Mouse (Mus musculus): Measurements from ENCODE around the gene Galnt2. TPM values are rescaled to one million over a fixed set of nuclear protein-coding genes. Genes with fewer than 3 reads are reported as not detected.
A peak's percentile ranks its signal among the peaks of the same experiment; 100 is the strongest.

The Galnt2 gene
- polyA plus RNA-seq, 1 experiment from 2014 or later: 129 TPM

GRCm38 (mm10) chr8:124379289-124379688 is 148.1 kb downstream of the Galnt2 start:
- TF ChIP-seq CTCF (IDR thresholded peaks at IDR 0.05): no peak
- H3K27me3 ChIP-seq: no peaks in the 10 kb centered on the region
- in situ Hi-C loops (cut with MboI; ENCODE audit: low pct_unique_long_range_greater_than_20kb): no loop called here
- CTCF ChIA-PET: interaction anchor here (1.4 kb wide), 1 partner anchor 11 kb away, joined by 3 read pairs; no protein-coding TSS in a partner anchor
- POLR2A ChIA-PET: no interaction called here
- no peak for ATAC-seq
- no peak for DNase-seq (ENCODE audit: low read depth, low spot score)

- no peak for ATAC-seq
- POLR2A ChIA-PET: no interaction called here
- TF ChIP-seq CTCF (IDR thresholded peaks at IDR 0.05): no peak
- H3K27me3 ChIP-seq: no peaks in the 10 kb centered on the region
- no peak for DNase-seq (ENCODE audit: low read depth, low spot score)
- in situ Hi-C loops (cut with MboI; ENCODE audit: low pct_unique_long_range_greater_than_20kb): no loop called here
- CTCF ChIA-PET: no interaction called here
Measured at GRCm38 (mm10) chr8:124382235-124382634, 151.0 kb downstream of the Galnt2 start.

GRCm38 (mm10) chr8:124384336-124384735 is 153.1 kb downstream of the Galnt2 start:
- no peaks in the 10 kb centered on the region for H3K27me3 ChIP-seq
- ATAC-seq (no peak), DNase-seq (ENCODE audit: low read depth, low spot score) (no peak)
- ChIA-PET POLR2A (no interaction called here), CTCF (no interaction called here)
- no peak for TF ChIP-seq CTCF (IDR thresholded peaks at IDR 0.05)
- in situ Hi-C loops (cut with MboI; ENCODE audit: low pct_unique_long_range_greater_than_20kb): no loop called here

GRCm38 (mm10) chr8:124386225-124386899 is 155.2 kb downstream of the Galnt2 start:
- DNase-seq (ENCODE audit: low read depth, low spot score) (peak; percentile 78), ATAC-seq (peak; percentile 67)
- CTCF ChIA-PET: interaction anchor here (1.0 to 1.8 kb wide), 2 partner anchors 12 to 19 kb away, joined by 3 to 4 read pairs; no protein-coding TSS in a partner anchor
- no peak for TF ChIP-seq CTCF (IDR thresholded peaks at IDR 0.05)
- no peaks in the 10 kb centered on the region for H3K27me3 ChIP-seq
- in situ Hi-C loops (cut with MboI; ENCODE audit: low pct_unique_long_range_greater_than_20kb): no loop called here
- POLR2A ChIA-PET: interaction anchor here (2.3 kb wide), 1 partner anchor 9 kb away, joined by 6 read pairs; no protein-coding TSS in a partner anchor

GRCm38 (mm10) chr8:124389495-124389894 is 158.3 kb downstream of the Galnt2 start:
- ChIA-PET POLR2A (interaction anchor here (1.3 kb wide), 1 partner anchor 8 kb away, joined by 4 read pairs; no protein-coding TSS in a partner anchor), CTCF (interaction anchor here (1.0 to 1.5 kb wide), 2 partner anchors 9 kb away, joined by 3 to 8 read pairs; no protein-coding TSS in a partner anchor)
- H3K27me3 ChIP-seq: no peaks in the 10 kb centered on the region
- in situ Hi-C loops (cut with MboI; ENCODE audit: low pct_unique_long_range_greater_than_20kb): no loop called here
- no peak for DNase-seq (ENCODE audit: low read depth, low spot score)
- no peak for TF ChIP-seq CTCF (IDR thresholded peaks at IDR 0.05)
- ATAC-seq: no peak

- ATAC-seq (no peak), DNase-seq (ENCODE audit: low read depth, low spot score) (no peak)
- CTCF ChIA-PET: no interaction called here
- POLR2A ChIA-PET: no interaction called here
- H3K27me3 ChIP-seq: no peaks in the 10 kb centered on the region
- TF ChIP-seq CTCF (IDR thresholded peaks at IDR 0.05): no peak
- in situ Hi-C loops (cut with MboI; ENCODE audit: low pct_unique_long_range_greater_than_20kb): loop anchor here (10.0 kb wide), 1 partner anchor 284 kb away; no protein-coding TSS in a partner anchor
Measured at GRCm38 (mm10) chr8:124391191-124391590, 160.0 kb downstream of the Galnt2 start.

- CTCF ChIA-PET: interaction anchor here (1.3 kb wide), 1 partner anchor 12 kb away, joined by 3 read pairs; no protein-coding TSS in a partner anchor
Measured at GRCm38 (mm10) chr8:124392271-124393012, 161.3 kb downstream of the Galnt2 start.

GRCm38 (mm10) chr8:124393013-124393412 is 161.8 kb downstream of the Galnt2 start:
- DNase-seq (ENCODE audit: low read depth, low spot score) (no peak), ATAC-seq (no peak)
- in situ Hi-C loops (cut with MboI; ENCODE audit: low pct_unique_long_range_greater_than_20kb): loop anchor here (10.0 kb wide), 1 partner anchor 282 kb away; no protein-coding TSS in a partner anchor
- POLR2A ChIA-PET: interaction anchor here (1.0 kb wide), 1 partner anchor 366 kb away, joined by 3 read pairs; no protein-coding TSS in a partner anchor
- CTCF ChIA-PET: interaction anchor here (1.3 kb wide), 1 partner anchor 11 kb away, joined by 3 read pairs; no protein-coding TSS in a partner anchor
- TF ChIP-seq CTCF (IDR thresholded peaks at IDR 0.05): no peak
- no peaks in the 10 kb centered on the region for H3K27me3 ChIP-seq

More at GRCm38 (mm10) chr8:124392271-124393012, 161.3 kb downstream of the Galnt2 start:
- in situ Hi-C loops (cut with MboI; ENCODE audit: low pct_unique_long_range_greater_than_20kb): loop anchor here (10.0 kb wide), 1 partner anchor 282 kb away; no protein-coding TSS in a partner anchor
- no peaks in the 10 kb centered on the region for H3K27me3 ChIP-seq
- POLR2A ChIA-PET: interaction anchor here (1.0 kb wide), 1 partner anchor 366 kb away, joined by 3 read pairs; no protein-coding TSS in a partner anchor
- no peak for ATAC-seq
- TF ChIP-seq CTCF (IDR thresholded peaks at IDR 0.05): no peak
- no peak for DNase-seq (ENCODE audit: low read depth, low spot score)

- H3K27me3 ChIP-seq: no peaks in the 10 kb centered on the region
- in situ Hi-C loops (cut with MboI; ENCODE audit: low pct_unique_long_range_greater_than_20kb): loop anchor here (10.0 kb wide), 1 partner anchor 281 kb away; no protein-coding TSS in a partner anchor
- ATAC-seq (no peak), DNase-seq (ENCODE audit: low read depth, low spot score) (no peak)
- no peak for TF ChIP-seq CTCF (IDR thresholded peaks at IDR 0.05)
- CTCF ChIA-PET: interaction anchor here (1.3 kb wide), 1 partner anchor 10 kb away, joined by 3 read pairs; no protein-coding TSS in a partner anchor
- POLR2A ChIA-PET: no interaction called here
Measured at GRCm38 (mm10) chr8:124393927-124394326, 162.7 kb downstream of the Galnt2 start.

- CTCF ChIA-PET: no interaction called here
- no peak for ATAC-seq
- POLR2A ChIA-PET: interaction anchor here (0.6 kb wide), 1 partner anchor 31 kb away, joined by 5 read pairs; no protein-coding TSS in a partner anchor
- H3K27me3 ChIP-seq: no peaks in the 10 kb centered on the region
- no peak for DNase-seq (ENCODE audit: low read depth, low spot score)
- in situ Hi-C loops (cut with MboI; ENCODE audit: low pct_unique_long_range_greater_than_20kb): loop anchor here (10.0 kb wide), 1 partner anchor 280 kb away; no protein-coding TSS in a partner anchor
- no peak for TF ChIP-seq CTCF (IDR thresholded peaks at IDR 0.05)
Measured at GRCm38 (mm10) chr8:124394951-124395350, 163.8 kb downstream of the Galnt2 start.

Other genes with a start within 250 kb of the Galnt2 start
- gene Abcb10, start 248.3 kb upstream of the Galnt2 start, polyA plus RNA-seq (2021): 19.6 TPM
- 28.6 TPM for gene Taf5l, start 210.0 kb upstream of the Galnt2 start, polyA plus RNA-seq (2021)
- gene Urb2, start 209.9 kb upstream of the Galnt2 start, polyA plus RNA-seq (2021): 11.6 TPM
- 8.0 TPM for gene Pgbd5, start 208.3 kb downstream of the Galnt2 start, polyA plus RNA-seq (2021)